Mouse (Mus musculus) CD4-positive, CD25-positive, alpha-beta regulatory T cell, adult 4 months (primary cell): ENCODE data around the gene Cfap61. TPM values are rescaled to one million over a fixed set of nuclear protein-coding genes. Genes with fewer than 3 reads are reported as not detected.

Experiments used
- ATAC-seq: one replicate; pipeline ENCODE4 v1.8.0; 2017
- polyA plus RNA-seq, 2 experiments: library from polyadenylated mRNA; unstranded; fragments of 100-300 nt; shearing (Covaris generic); gene quantifications; one replicate each; pipeline ENCODE4 v1.2.1; 2017

The Cfap61 gene
- polyA plus RNA-seq, 2 experiments from 2014 or later, result not detected

DNA sequence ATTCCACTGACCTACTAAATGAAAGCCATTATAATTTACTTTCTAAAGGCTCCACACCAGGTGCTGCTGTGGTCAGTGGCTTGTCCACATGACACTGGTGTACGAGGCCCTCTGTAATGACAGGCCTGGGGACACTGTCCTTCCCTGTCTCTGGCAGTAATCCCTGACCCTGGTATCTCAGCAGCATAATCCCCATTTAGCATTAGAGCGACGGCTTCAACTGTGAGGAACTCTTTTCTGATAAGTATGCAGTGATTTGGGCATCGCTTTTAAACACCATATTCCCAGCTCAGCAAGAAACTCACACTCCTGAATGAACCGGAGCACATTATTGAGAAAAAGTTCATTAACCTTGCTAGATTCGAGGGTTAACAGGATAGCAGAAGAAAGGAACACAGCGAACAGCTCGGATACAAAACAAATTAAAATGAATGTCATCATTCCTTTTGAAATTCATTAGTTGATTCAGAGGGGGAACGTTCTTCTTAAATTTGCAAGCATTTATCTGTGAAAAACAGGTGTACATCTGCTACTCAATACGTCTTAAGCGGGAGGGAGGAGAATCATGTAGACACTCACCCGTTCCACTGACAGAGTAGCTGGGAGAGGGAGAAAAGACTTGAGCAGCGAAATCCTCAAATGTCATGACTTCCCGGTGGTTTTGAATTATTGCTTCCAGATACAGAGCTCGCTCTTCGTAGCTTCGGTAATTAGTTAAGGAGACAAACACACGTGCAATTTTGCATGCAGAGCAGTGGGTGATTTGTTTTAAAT is 325.4 kb downstream of the Cfap61 start:
- no peak for ATAC-seq

GRCm38 (mm10) chr2:146261146-146261545 is 326.6 kb downstream of the Cfap61 start:
- ATAC-seq, result no peak

DNA sequence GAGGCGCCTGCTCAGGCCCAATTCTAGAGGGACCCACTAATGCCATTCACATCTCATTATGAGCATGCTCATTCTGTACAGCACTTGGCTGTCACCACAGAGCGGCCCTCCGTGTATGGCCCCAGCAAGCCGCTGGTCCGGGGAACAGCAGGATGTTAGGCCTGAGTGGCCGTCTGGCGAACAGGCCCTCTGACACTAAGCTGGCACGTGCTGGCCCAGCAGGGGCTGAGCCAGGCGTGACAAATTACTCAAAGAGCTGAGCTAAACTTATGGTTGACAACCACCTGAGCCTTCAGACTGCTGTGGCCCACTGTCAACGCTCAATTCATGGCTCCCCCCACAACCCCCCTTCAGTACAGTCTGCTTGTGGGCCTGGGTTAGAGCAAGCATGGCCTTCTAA is 327.6 kb downstream of the Cfap61 start:
- no peak for ATAC-seq

DNA sequence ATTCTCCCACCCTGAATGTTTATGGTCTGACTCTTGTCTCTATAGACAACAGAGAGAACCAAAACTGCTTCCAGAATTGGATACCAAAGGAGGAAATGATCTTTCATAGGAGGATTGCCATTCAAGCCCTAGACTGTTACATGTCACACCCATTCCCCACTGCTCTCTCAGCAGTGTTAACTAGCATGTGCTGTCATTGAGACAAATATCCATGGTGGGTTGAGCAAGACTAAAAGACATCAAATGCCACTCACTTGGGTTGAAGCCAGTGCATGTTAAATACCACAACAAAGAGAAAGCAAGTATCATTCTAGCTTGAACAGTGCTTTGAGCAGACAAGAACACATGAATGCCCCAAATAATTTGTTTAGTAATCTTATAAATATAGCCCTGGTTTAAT is 328.4 kb downstream of the Cfap61 start:
- no peak for ATAC-seq

Other genes with a start within 250 kb of the Cfap61 start
- 100 to 1,000 TPM; 123 to 134 TPM for gene Naa20, start 32.7 kb upstream of the Cfap61 start, polyA plus RNA-seq
- 10 to 100 TPM; 53.9 to 62.2 TPM for gene Crnkl1, start 230 bp downstream of the Cfap61 start, polyA plus RNA-seq